Mouse (Mus musculus): ENCODE measurements around the gene Cfap74. TPM values are rescaled to one million over a fixed set of nuclear protein-coding genes. Genes with fewer than 3 reads are reported as not detected.
A peak's percentile ranks its signal among the peaks of the same experiment; 100 is the strongest.

Cfap74 gene
- polyA plus RNA-seq, 1 experiment from 2014 or later: 0.79 TPM

DNA sequence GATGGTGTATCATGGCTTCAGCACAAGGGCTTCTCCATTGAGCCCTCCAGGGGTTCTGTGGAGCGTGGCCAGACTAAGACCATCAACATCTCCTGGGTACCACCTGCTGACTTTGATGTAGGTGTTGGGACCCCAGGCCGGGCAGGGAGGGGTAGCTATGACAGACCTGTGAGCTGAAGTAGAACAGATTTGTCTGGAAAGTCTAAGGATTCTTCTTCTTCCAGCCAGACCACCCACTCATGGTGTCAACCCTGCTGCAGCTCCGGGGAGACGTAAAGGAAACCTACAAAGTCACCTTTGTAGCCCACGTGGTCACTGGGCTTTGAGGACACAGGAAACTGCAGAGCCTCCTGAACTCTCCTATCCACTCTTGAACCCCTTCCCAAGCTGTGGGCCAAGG is 57.1 kb downstream of the Cfap74 start:
- Histone ChIP-seq H3K27ac (replicated peaks) (no peak overlapping the region), H3K9me3 (ENCODE audit: control insufficient read depth, low read length) (no peaks in the 10 kb centered on the region), H3K4me2 (replicated peaks; ENCODE audit: low read depth) (no peak overlapping the region), H3K27me3 (ENCODE audit: control insufficient read depth, insufficient read depth, low read length) (no peaks in the 10 kb centered on the region), H3K9ac (ENCODE audit: low read length) (no peak overlapping the region), H3K4me1 (replicated peaks; ENCODE audit: control insufficient read depth, insufficient read depth) (no peaks in the 10 kb centered on the region), H3K36me3 (ENCODE audit: control insufficient read depth, insufficient read depth, low read length) (no peaks in the 10 kb centered on the region), H3K4me3 (ENCODE audit: low read depth, low read length) (no peak overlapping the region)
- TF ChIP-seq EP300 (optimal IDR thresholded peaks at IDR 0.05) (no peak), CTCF (IDR thresholded peaks at IDR 0.05; ENCODE audit: low read depth) (no peak)
- 82% methylated on average over 5 of the region's 5 CpGs for WGBS
- no peak for DNase-seq (ENCODE audit: low spot score)
- no peak for ATAC-seq (ENCODE audit: low FRiP score, low TSS enrichment)

DNA sequence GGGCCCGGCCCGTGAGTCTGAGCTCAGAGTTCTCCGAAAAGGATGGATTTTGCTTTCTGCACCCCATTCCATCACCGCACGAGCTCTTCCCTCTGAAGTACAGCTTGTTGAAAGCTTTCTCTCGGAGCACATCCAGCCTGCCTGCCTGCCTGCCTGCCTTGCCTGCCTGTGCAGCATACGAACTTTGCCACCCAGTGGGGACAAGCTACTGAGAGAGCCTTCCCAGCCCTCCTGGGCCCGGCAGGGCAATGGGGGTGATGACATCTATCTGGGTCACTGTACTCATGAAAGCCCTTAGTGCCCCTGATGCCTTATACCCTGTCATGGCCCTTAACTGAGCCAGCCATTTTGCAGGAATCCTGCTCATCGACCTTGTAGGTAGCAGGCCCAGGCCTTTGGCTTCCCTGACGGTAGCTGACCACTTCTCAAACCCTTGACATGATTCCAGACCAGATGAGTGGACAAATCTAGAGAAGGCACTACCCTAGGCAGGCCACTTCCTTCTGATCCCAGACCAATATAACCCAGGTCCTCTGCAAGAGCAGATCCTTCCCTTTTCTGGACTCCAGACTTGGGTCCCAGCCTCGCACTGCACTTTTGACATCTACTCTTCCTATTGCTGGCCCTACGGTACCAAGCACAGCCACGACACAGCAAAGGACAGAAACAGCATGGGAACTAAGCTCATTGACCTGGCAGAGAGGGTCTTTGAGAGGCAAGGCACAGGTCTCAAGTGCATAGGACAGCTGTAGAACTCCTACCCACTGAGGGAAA is 58.4 kb downstream of the Cfap74 start:
- Histone ChIP-seq H3K4me2 (replicated peaks; ENCODE audit: low read depth) (no peak overlapping the region), H3K9ac (ENCODE audit: low read length) (no peak overlapping the region), H3K4me1 (replicated peaks; ENCODE audit: control insufficient read depth, insufficient read depth) (no peaks in the 10 kb centered on the region), H3K27ac (replicated peaks) (no peak overlapping the region), H3K36me3 (ENCODE audit: control insufficient read depth, insufficient read depth, low read length) (no peaks in the 10 kb centered on the region), H3K27me3 (ENCODE audit: control insufficient read depth, insufficient read depth, low read length) (no peaks in the 10 kb centered on the region), H3K9me3 (ENCODE audit: control insufficient read depth, low read length) (no peaks in the 10 kb centered on the region), H3K4me3 (ENCODE audit: low read depth, low read length) (no peak overlapping the region)
- TF ChIP-seq CTCF (IDR thresholded peaks at IDR 0.05; ENCODE audit: low read depth) (no peak), EP300 (optimal IDR thresholded peaks at IDR 0.05) (no peak)
- no peak for DNase-seq (ENCODE audit: low spot score)
- 78% methylated on average over 13 of the region's 13 CpGs for WGBS
- ATAC-seq (ENCODE audit: low FRiP score, low TSS enrichment): no peak

DNA sequence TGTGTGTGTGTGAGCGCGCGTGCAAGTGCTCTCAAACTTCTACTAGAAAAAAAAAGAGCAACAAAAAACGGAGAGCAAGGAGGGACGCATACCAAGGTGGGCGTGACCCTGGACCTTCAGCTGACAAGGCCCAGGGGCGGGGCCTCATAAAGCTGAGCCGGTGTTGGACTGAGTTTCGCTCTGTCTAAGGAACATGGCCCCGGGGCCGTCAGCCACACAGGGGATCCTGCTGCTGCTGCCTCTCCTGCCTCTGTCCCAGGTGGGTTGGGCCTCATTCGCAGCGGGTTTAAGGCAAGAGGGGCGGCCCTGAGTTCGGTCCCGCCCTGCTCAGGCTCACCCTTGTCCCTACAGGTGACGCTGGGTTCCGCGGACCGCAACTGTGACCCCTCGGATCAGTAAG is 60.0 kb downstream of the Cfap74 start, which contains the start of gene Tmem52:
Gene Tmem52 (plus strand): TSS at position 163 of the 400 bp plus-strand sequence.
- TF ChIP-seq CTCF (IDR thresholded peaks at IDR 0.05; ENCODE audit: low read depth) (no peak), EP300 (optimal IDR thresholded peaks at IDR 0.05) (no peak)
- ATAC-seq (ENCODE audit: low FRiP score, low TSS enrichment): peak; percentile 69
- peak; percentile 76 for DNase-seq (ENCODE audit: low spot score)
- 0 out of 2 replicates have a peak within 1 kb of the TSS, but pooled peaks have one; percentile 43 for H3K9ac ChIP-seq (ENCODE audit: low read length)
- no peaks in the 10 kb centered on the region for H3K36me3 ChIP-seq (ENCODE audit: control insufficient read depth, insufficient read depth, low read length)
- WGBS: 9% methylated on average over 21 of the region's 21 CpGs
- H3K27me3 ChIP-seq (ENCODE audit: control insufficient read depth, insufficient read depth, low read length): no peaks in the 10 kb centered on the region
- no peaks in the 10 kb centered on the region for H3K9me3 ChIP-seq (ENCODE audit: control insufficient read depth, low read length)
- H3K4me3 ChIP-seq (ENCODE audit: low read depth, low read length): peak within 1 kb of the TSS; percentile 32
- H3K4me1 ChIP-seq (replicated peaks; ENCODE audit: control insufficient read depth, insufficient read depth): no peaks in the 10 kb centered on the region
- peak within 1 kb of the TSS; percentile 53 for H3K4me2 ChIP-seq (replicated peaks; ENCODE audit: low read depth)
- H3K27ac ChIP-seq (replicated peaks): no peak within 1 kb of the TSS

DNA sequence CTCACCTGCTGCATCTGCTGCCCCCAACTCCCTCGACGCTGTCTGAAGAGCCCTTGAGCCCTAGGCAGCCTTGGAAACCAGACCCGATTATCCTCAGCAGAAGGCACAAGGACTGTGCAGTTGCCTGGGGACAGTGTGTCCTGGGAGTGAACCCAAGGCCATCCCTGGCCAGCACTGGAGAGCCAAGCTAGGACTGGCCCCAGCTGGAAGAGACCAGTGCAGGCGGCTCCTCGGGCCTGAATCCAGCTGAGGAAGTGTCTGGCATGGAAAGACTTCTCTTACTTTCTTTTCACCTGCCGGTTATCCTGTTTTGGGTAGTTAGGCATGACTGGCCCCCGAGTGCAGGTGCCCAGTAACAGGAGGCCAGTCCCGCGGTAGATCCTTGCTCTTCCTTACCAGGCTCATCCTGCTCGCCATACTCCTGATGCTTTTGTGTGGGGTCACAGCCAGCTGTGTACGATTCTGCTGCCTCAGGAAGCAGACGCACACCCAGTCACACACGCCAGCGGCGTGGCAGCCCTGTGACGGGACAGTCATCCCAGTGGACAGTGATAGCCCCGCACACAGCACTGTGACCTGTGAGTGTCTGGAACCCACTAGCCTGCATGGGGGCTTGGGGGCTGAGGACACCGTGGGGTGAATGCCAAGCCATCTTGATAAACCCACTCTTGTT is 60.7 kb downstream of the Cfap74 start:
- peak overlapping the region; percentile 53 for H3K4me2 ChIP-seq (replicated peaks; ENCODE audit: low read depth)
- H3K36me3 ChIP-seq (ENCODE audit: control insufficient read depth, insufficient read depth, low read length): no peaks in the 10 kb centered on the region
- 80% methylated on average over 18 of the region's 18 CpGs for WGBS
- no peak overlapping the region for H3K27ac ChIP-seq (replicated peaks)
- ATAC-seq (ENCODE audit: low FRiP score, low TSS enrichment): no peak
- no peak overlapping the region for H3K4me3 ChIP-seq (ENCODE audit: low read depth, low read length)
- TF ChIP-seq EP300 (optimal IDR thresholded peaks at IDR 0.05) (no peak), CTCF (IDR thresholded peaks at IDR 0.05; ENCODE audit: low read depth) (no peak)
- H3K9ac ChIP-seq (ENCODE audit: low read length): no peak overlapping the region
- no peaks in the 10 kb centered on the region for H3K4me1 ChIP-seq (replicated peaks; ENCODE audit: control insufficient read depth, insufficient read depth)
- DNase-seq (ENCODE audit: low spot score): no peak
- no peaks in the 10 kb centered on the region for H3K9me3 ChIP-seq (ENCODE audit: control insufficient read depth, low read length)
- no peaks in the 10 kb centered on the region for H3K27me3 ChIP-seq (ENCODE audit: control insufficient read depth, insufficient read depth, low read length)

DNA sequence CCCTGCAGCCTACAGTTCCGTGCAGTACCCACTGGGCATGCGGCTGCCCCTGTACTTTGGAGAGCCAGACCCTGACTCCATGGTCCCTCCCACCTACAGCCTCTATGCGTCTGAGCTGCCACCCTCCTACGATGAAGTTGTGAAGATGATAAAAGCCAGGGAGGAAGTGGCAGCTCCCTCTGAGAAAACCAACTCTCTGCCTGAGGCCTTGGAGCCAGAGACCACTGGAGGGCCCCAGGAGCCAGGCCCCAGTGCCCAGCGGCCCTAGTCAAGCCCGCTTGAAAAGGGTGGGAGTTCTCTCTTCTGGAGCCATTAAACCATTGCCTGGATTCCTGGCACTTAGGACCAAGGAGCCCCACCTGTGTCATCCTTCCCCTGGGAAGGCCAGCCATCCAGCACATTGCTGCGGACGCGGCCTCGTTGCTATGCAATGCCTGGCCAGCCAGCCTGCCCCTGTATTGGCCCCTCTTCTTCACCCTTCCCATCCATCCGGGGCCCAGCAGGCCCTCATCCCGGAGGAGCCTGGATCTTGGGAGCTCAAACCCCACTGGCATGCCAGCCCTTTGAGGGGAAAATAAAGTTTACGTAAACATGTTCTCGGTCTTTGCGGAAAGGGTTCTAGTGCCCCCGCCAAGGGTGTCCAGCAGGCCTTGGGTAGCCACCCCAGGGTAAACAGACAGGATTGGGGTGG is 61.4 kb downstream of the Cfap74 start:
- no peak for TF ChIP-seq EP300 (optimal IDR thresholded peaks at IDR 0.05)
- no peak for TF ChIP-seq CTCF (IDR thresholded peaks at IDR 0.05; ENCODE audit: low read depth)
- H3K4me2 ChIP-seq (replicated peaks; ENCODE audit: low read depth): no peak overlapping the region
- no peak overlapping the region for H3K4me3 ChIP-seq (ENCODE audit: low read depth, low read length)
- no peak overlapping the region for H3K27ac ChIP-seq (replicated peaks)
- H3K4me1 ChIP-seq (replicated peaks; ENCODE audit: control insufficient read depth, insufficient read depth): no peaks in the 10 kb centered on the region
- H3K9ac ChIP-seq (ENCODE audit: low read length): no peak overlapping the region
- ATAC-seq (ENCODE audit: low FRiP score, low TSS enrichment): no peak
- H3K36me3 ChIP-seq (ENCODE audit: control insufficient read depth, insufficient read depth, low read length): no peaks in the 10 kb centered on the region
- 73% methylated on average over 16 of the region's 16 CpGs for WGBS
- no peak for DNase-seq (ENCODE audit: low spot score)
- no peaks in the 10 kb centered on the region for H3K9me3 ChIP-seq (ENCODE audit: control insufficient read depth, low read length)
- no peaks in the 10 kb centered on the region for H3K27me3 ChIP-seq (ENCODE audit: control insufficient read depth, insufficient read depth, low read length)
